Mouse (Mus musculus) thymus, postnatal 14 days (tissue): ENCODE data around the gene Zswim8.

Experiments used
- DNase-seq: peaks from one replicate; pipeline ENCODE4 v3.0.0; 2021

Gene Zswim8

GRCm38 (mm10) chr14:20707201-20708190 is at the start of gene Zswim8:
TSS of gene Zswim8 (plus strand) at chr14:20707552.
- peak; percentile 74 for DNase-seq

GRCm38 (mm10) chr14:20658326-20658725 is 49.0 kb upstream of the Zswim8 start:
- peak; percentile 46 for DNase-seq

- DNase-seq = no peak
Measured at GRCm38 (mm10) chr14:20658902-20659301, 48.5 kb upstream of the Zswim8 start.

- no peak for DNase-seq
Measured at GRCm38 (mm10) chr14:20659687-20660086, 47.7 kb upstream of the Zswim8 start.

GRCm38 (mm10) chr14:20660827-20661660 is 46.3 kb upstream of the Zswim8 start:
- peak; percentile 94 for DNase-seq

- DNase-seq = no peak
Measured at GRCm38 (mm10) chr14:20661661-20662331, 45.6 kb upstream of the Zswim8 start.

- no peak for DNase-seq
Measured at GRCm38 (mm10) chr14:20662740-20663139, 44.6 kb upstream of the Zswim8 start.

GRCm38 (mm10) chr14:20663601-20664000 is 43.8 kb upstream of the Zswim8 start:
- no peak for DNase-seq

GRCm38 (mm10) chr14:20664436-20664835 is 42.9 kb upstream of the Zswim8 start:
- DNase-seq = no peak

GRCm38 (mm10) chr14:20667469-20667868 is 39.9 kb upstream of the Zswim8 start:
- no peak for DNase-seq

GRCm38 (mm10) chr14:20668154-20668810 is 39.1 kb upstream of the Zswim8 start, which contains the start of gene Synpo2l:
TSS of gene Synpo2l (minus strand) at chr14:20668354.
- no peak for DNase-seq

- peak; percentile 50 for DNase-seq
Measured at GRCm38 (mm10) chr14:20672990-20673389, 34.4 kb upstream of the Zswim8 start.

- DNase-seq = no peak
Measured at GRCm38 (mm10) chr14:20673735-20674063, 33.7 kb upstream of the Zswim8 start.

- DNase-seq = peak; percentile 98
Measured at GRCm38 (mm10) chr14:20674064-20674833, 33.1 kb upstream of the Zswim8 start, which contains the start of gene Sec24c. TSS of gene Sec24c (plus strand) at chr14:20674308.

- no peak for DNase-seq
Measured at GRCm38 (mm10) chr14:20677906-20678305, 29.4 kb upstream of the Zswim8 start.

- no peak for DNase-seq
Measured at GRCm38 (mm10) chr14:20681742-20682141, 25.6 kb upstream of the Zswim8 start.

GRCm38 (mm10) chr14:20682498-20682897 is 24.9 kb upstream of the Zswim8 start:
- DNase-seq = peak; percentile 75

- DNase-seq = no peak
Measured at GRCm38 (mm10) chr14:20686576-20686975, 20.8 kb upstream of the Zswim8 start.

GRCm38 (mm10) chr14:20689009-20689408 is 18.3 kb upstream of the Zswim8 start:
- DNase-seq = no peak

GRCm38 (mm10) chr14:20691772-20692171 is 15.6 kb upstream of the Zswim8 start:
- DNase-seq = no peak

GRCm38 (mm10) chr14:20693589-20694101 is 13.7 kb upstream of the Zswim8 start:
- DNase-seq = no peak
